Mouse (Mus musculus) forebrain, embryonic 12.5 days (tissue): Measurements from ENCODE around the gene Ptges2. TPM values are rescaled to one million over a fixed set of nuclear protein-coding genes. Genes with fewer than 3 reads are reported as not detected.

ENCODE experiments used
- ATAC-seq: fragments of 200-750 bp; cut with Nextera tagmentation; 2 replicates; pipeline ENCODE4 v1.8.0; 2017; ENCODE audit warnings: moderate TSS enrichment; ENCODE audit not compliant: low FRiP score
- H3K27ac ChIP-seq: fragments of 300-500 bp; sonication (generic); 2 replicates; pipeline ENCODE4 v1.5.1; 2016; ENCODE audit warnings: mild to moderate bottlenecking
- H3K27me3 ChIP-seq: fragments of 300-500 bp; sonication (generic); 2 replicates; pipeline ENCODE4 v1.6.1; 2016; ENCODE audit warnings: mild to moderate bottlenecking
- H3K36me3 ChIP-seq: fragments of 300-500 bp; sonication (generic); replicated peaks from 2 replicates; pipeline ENCODE4 v1.6.1; 2016; ENCODE audit warnings: mild to moderate bottlenecking
- H3K4me1 ChIP-seq: fragments of 300-500 bp; sonication (generic); 2 replicates; pipeline ENCODE4 v1.6.1; 2016
- H3K4me2 ChIP-seq: fragments of 300-500 bp; sonication (generic); 2 replicates; pipeline ENCODE4 v1.6.1; 2016; ENCODE audit warnings: mild to moderate bottlenecking, moderate library complexity
- H3K4me3 ChIP-seq: fragments of 300-500 bp; sonication (generic); replicated peaks from 2 replicates; pipeline ENCODE4 v1.5.1; 2016; ENCODE audit warnings: mild to moderate bottlenecking
- H3K9ac ChIP-seq: fragments of 300-500 bp; sonication (generic); 2 replicates; pipeline ENCODE4 v1.6.1; 2016; ENCODE audit warnings: mild to moderate bottlenecking
- H3K9me3 ChIP-seq: fragments of 300-500 bp; sonication (generic); 2 replicates; pipeline ENCODE4 v1.6.1; 2016
- WGBS: fragments of 180-500 bp; shearing (Covaris S2); methylation state at CpG from one replicate; pipeline ENCODE4 v1.1.7; 2016; 5-methylcytosine and 5-hydroxymethylcytosine counted together
- polyA plus RNA-seq: library from polyadenylated mRNA; unstranded; fragments of >200 nt; fragmentation: Nextera tagmentation; extraction: Ambion mirVana; gene quantifications from 2 replicates; pipeline ENCODE4 v1.2.1, GENCODE M21; 2016

The Ptges2 gene
- polyA plus RNA-seq, 1 experiment from 2014 or later, result 29.9 TPM

DNA sequence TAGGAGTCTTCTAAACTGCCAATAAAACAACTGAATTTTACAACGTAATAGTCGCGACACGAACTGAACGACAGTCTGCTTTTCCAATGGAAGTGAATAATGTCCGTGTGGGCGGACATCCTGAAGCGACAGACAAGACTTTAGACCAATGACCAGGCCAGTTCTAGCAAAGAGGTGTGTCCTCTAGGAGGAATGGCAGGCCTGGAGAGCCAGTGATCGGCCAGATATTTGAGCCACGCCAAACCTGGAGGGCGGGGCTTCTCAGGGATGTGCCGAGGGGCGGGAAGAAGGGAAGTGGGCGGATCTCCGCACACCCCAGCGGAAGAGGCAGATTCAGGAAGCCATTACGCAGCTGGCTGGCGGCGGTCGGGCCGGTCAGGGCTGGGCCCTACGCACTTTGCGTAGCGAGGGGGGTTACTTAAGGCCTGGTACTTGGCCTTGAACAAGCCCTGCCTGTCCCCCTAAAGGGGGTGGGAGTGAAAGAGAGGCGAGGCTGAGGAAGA lies 56.2 kb downstream of the Ptges2 start:
- H3K4me1 ChIP-seq, result peaks cover 39% of the 10 kb centered on the region
- H3K4me3 ChIP-seq, result peak overlapping the region; percentile 85
- H3K4me2 ChIP-seq, result peak overlapping the region; percentile 71
- peak; percentile 94 for ATAC-seq
- no peaks in the 10 kb centered on the region for H3K9me3 ChIP-seq
- H3K36me3 ChIP-seq, result peaks cover 14% of the 10 kb centered on the region; the same call in 1 of the 2 replicates
- peak overlapping the region; percentile 96 for H3K27ac ChIP-seq
- no peaks in the 10 kb centered on the region for H3K27me3 ChIP-seq
- 1% methylated on average over 25 of the region's 25 CpGs for WGBS
- H3K9ac ChIP-seq, result peak overlapping the region; percentile 84; the same call in 1 of the 2 replicates

DNA sequence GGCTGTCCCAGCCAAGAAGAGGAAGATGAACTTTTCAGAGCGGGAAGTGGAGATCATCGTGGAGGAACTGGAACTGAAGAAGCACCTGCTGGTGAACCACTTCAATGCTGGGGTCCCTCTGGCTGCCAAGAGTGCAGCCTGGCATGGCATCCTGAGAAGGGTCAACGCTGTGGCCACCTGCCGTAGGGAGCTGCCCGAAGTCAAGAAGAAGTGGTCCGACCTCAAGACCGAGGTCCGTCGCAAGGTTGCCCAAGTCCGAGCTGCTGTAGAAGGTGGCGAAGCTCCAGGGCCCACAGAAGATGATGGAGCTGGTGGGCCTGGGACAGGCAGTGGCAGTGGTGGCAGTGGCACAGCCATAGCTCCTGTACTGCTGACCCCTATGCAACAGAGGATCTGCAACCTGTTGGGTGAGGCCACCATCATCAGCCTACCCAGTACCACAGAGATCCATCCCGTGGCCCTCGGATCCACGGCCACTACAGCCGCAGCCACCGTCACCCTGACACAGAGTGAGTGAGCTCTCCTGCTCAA lies 56.8 kb downstream of the Ptges2 start:
- peaks cover 14% of the 10 kb centered on the region; the same call in 1 of the 2 replicates for H3K36me3 ChIP-seq
- H3K27me3 ChIP-seq, result no peaks in the 10 kb centered on the region
- 95% methylated on average over 16 of the region's 16 CpGs for WGBS
- peaks cover 36% of the 10 kb centered on the region for H3K4me1 ChIP-seq
- peak overlapping the region; percentile 96 for H3K27ac ChIP-seq
- peak overlapping the region; percentile 71 for H3K4me2 ChIP-seq
- H3K4me3 ChIP-seq, result peak overlapping the region; percentile 85
- peak; percentile 2; the same call in 1 of the 2 replicates for ATAC-seq
- H3K9me3 ChIP-seq, result no peaks in the 10 kb centered on the region
- no peak overlapping the region for H3K9ac ChIP-seq

DNA sequence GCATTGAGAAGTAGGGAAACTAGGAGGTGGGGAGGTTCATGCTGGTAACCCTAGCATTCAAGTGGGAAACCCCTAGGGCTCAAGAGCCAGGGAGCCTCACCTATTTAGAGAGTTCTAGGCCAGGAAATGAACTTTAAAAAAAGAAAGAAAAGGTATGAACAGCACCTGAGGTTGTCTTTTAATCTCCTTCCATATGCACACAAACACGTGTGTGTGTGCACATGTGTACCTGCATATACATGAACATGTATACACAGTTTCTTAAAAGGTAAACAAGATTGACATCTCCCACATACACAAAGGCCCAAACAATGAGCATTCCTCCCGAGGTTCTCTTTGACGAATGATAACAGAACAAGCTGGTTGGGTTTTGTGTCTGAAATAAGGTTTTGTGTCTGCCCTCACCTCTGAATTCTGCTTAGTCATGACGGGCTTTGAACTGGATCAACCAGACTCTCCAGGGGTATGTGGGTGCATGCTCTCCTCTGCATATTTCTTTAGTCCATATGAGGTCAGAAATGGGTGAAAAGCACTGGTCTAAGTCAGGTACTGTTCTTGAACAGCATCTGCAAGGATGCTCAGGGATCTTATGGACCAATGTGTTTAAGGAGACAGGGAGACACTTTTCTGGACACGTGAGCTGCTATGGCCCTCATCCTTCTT lies 58.1 kb downstream of the Ptges2 start:
- H3K4me3 ChIP-seq, result no peak overlapping the region
- peak overlapping the region; percentile 13; the same call in 1 of the 2 replicates for H3K4me2 ChIP-seq
- no peaks in the 10 kb centered on the region for H3K9me3 ChIP-seq
- H3K27me3 ChIP-seq, result no peaks in the 10 kb centered on the region
- H3K4me1 ChIP-seq, result peaks cover 34% of the 10 kb centered on the region
- 85% methylated on average over 5 of the region's 5 CpGs for WGBS
- H3K27ac ChIP-seq, result no peak overlapping the region
- peaks cover 14% of the 10 kb centered on the region; the same call in 1 of the 2 replicates for H3K36me3 ChIP-seq
- no peak overlapping the region for H3K9ac ChIP-seq
- no peak for ATAC-seq

- Histone ChIP-seq H3K4me1 (peaks cover 31% of the 10 kb centered on the region), H3K9ac (no peak overlapping the region), H3K9me3 (no peaks in the 10 kb centered on the region), H3K27ac (no peak overlapping the region), H3K4me3 (no peak overlapping the region), H3K36me3 (peaks cover 14% of the 10 kb centered on the region; the same call in 1 of the 2 replicates), H3K4me2 (no peak overlapping the region), H3K27me3 (no peaks in the 10 kb centered on the region)
- ATAC-seq, result no peak
- WGBS, result 90% methylated on average over 10 of the region's 10 CpGs
Measured at GRCm38 (mm10) chr2:32454633-32455032, 58.9 kb downstream of the Ptges2 start.

DNA sequence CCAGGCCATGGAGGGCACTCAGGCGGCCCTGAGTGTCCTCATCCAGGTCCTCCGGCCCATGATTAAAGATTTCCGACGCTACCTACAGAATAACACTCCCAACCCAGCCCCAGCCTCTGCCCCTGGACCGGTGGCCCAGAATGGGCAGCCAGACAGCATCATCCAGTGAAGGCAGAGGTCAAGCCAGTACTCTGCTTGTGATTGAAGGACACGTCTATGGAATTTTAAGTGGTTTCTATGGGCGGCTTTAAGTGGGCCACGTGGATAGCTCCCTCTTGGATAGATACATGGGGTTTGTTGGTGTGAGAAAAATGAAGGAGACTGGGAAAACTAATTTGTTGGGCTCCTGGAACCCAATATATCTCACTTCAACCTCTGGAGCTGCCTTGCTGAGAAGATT lies 59.4 kb downstream of the Ptges2 start:
- H3K9ac ChIP-seq, result no peak overlapping the region
- 92% methylated on average over 8 of the region's 8 CpGs for WGBS

More for the DNA sequence above, 59.4 kb downstream of the Ptges2 start:
- ATAC-seq, result no peak
- H3K36me3 ChIP-seq, result peaks cover 14% of the 10 kb centered on the region; the same call in 1 of the 2 replicates
- peaks cover 26% of the 10 kb centered on the region for H3K4me1 ChIP-seq
- no peaks in the 10 kb centered on the region for H3K9me3 ChIP-seq
- H3K27ac ChIP-seq, result no peak overlapping the region
- H3K27me3 ChIP-seq, result no peaks in the 10 kb centered on the region
- no peak overlapping the region for H3K4me3 ChIP-seq
- no peak overlapping the region for H3K4me2 ChIP-seq

Other genes with a start within 250 kb of the Ptges2 start
- 96.9 and 110 TPM in 2 replicates for gene Prrc2b, start 244.8 kb upstream of the Ptges2 start, polyA plus RNA-seq
- 26.6 and 29.4 TPM in 2 replicates for gene Pomt1, start 159.3 kb upstream of the Ptges2 start, polyA plus RNA-seq
- 76.5 and 78.4 TPM in 2 replicates for gene Uck1, start 135.7 kb upstream of the Ptges2 start, polyA plus RNA-seq
- 23.0 and 26.5 TPM in 2 replicates for gene Golga2, start 108.5 kb upstream of the Ptges2 start, polyA plus RNA-seq
- gene Swi5, start 107.8 kb upstream of the Ptges2 start, polyA plus RNA-seq, result 391 and 397 TPM in 2 replicates
- 59.1 and 67.5 TPM in 2 replicates for gene Ciz1, start 43.6 kb upstream of the Ptges2 start, polyA plus RNA-seq
- gene Dnm1, start 42.6 kb upstream of the Ptges2 start, polyA plus RNA-seq, result 18.6 and 19.4 TPM in 2 replicates
- gene 1110008P14Rik, start 14.0 kb upstream of the Ptges2 start, polyA plus RNA-seq, result 51.0 and 51.4 TPM in 2 replicates
- gene Lcn2, start 7.6 kb upstream of the Ptges2 start, polyA plus RNA-seq, result 0.45 and 0.50 TPM in 2 replicates
- 6.1 and 6.2 TPM in 2 replicates for gene Naif1, start 54.6 kb downstream of the Ptges2 start, polyA plus RNA-seq
- 38.8 and 39.9 TPM in 2 replicates for gene Slc25a25, start 55.5 kb downstream of the Ptges2 start, polyA plus RNA-seq
- gene Fam102a, start 139.4 kb downstream of the Ptges2 start, polyA plus RNA-seq, result 8.7 and 9.6 TPM in 2 replicates
- gene Dpm2, start 175.0 kb downstream of the Ptges2 start, polyA plus RNA-seq, result 106 and 110 TPM in 2 replicates
- 2.6 and 3.1 TPM in 2 replicates for gene Pip5kl1, start 178.9 kb downstream of the Ptges2 start, polyA plus RNA-seq
- gene 9430097D07Rik, start 179.8 kb downstream of the Ptges2 start, polyA plus RNA-seq, result 0.19 TPM in 1 of 2 replicates, not detected in the other
- 15.1 and 17.0 TPM in 2 replicates for gene St6galnac4, start 191.2 kb downstream of the Ptges2 start, polyA plus RNA-seq
- 11.6 and 11.7 TPM in 2 replicates for gene St6galnac6, start 203.8 kb downstream of the Ptges2 start, polyA plus RNA-seq
- gene Ak1, start 225.9 kb downstream of the Ptges2 start, polyA plus RNA-seq, result 27.0 and 32.1 TPM in 2 replicates